Mouse (Mus musculus) limb, embryonic 11.5 days (tissue): ENCODE measurements around the gene Pigv. TPM values are rescaled to one million over a fixed set of nuclear protein-coding genes. Genes with fewer than 3 reads are reported as not detected.
"Not testable (repeated sequence)": the region's sequence is repeated elsewhere in the genome, so short reads cannot be mapped to it uniquely, and the experiment has no call there.

Source experiments
- ATAC-seq: fragments of 200-750 bp; cut with Nextera tagmentation; 2 replicates; pipeline ENCODE4 v1.8.0; 2017; ENCODE audit warnings: low read depth; ENCODE audit not compliant: insufficient number of reproducible peaks, low FRiP score, low TSS enrichment
- DNase-seq: peaks from one replicate; pipeline ENCODE4 v3.0.0-alpha.2; 2015; ENCODE audit warnings: low spot score
- H3K27ac ChIP-seq: fragments of 300-500 bp; sonication (generic); replicated peaks from 2 replicates; pipeline ENCODE4 v1.5.1; 2014; ENCODE audit warnings: low read depth, mild to moderate bottlenecking, low read length
- H3K27me3 ChIP-seq: fragments of 300-500 bp; sonication (generic); 2 replicates; pipeline ENCODE4 v1.6.1; 2014; ENCODE audit warnings: mild to moderate bottlenecking, low read length, mixed read lengths; ENCODE audit not compliant: control insufficient read depth, insufficient read depth
- H3K36me3 ChIP-seq: fragments of 300-500 bp; sonication (generic); 2 replicates; pipeline ENCODE4 v1.6.1; 2014; ENCODE audit warnings: mild to moderate bottlenecking, low read length, moderate library complexity, mixed read lengths; ENCODE audit not compliant: control insufficient read depth, insufficient read depth
- H3K4me1 ChIP-seq: fragments of 300-500 bp; sonication (generic); 2 replicates; pipeline ENCODE4 v1.6.1; 2014; ENCODE audit warnings: low read length, mixed read lengths; ENCODE audit not compliant: control insufficient read depth, insufficient read depth
- H3K4me2 ChIP-seq: fragments of 300-500 bp; sonication (generic); 2 replicates; pipeline ENCODE4 v1.6.1; 2014; ENCODE audit warnings: low read depth, mild to moderate bottlenecking, moderate library complexity; ENCODE audit not compliant: severe bottlenecking
- H3K4me3 ChIP-seq: fragments of 300-500 bp; sonication (generic); 2 replicates; pipeline ENCODE4 v1.5.1; 2014; ENCODE audit warnings: low read depth, low read length
- H3K9ac ChIP-seq: fragments of 300-500 bp; sonication (generic); 2 replicates; pipeline ENCODE4 v1.6.1; 2014; ENCODE audit warnings: mild to moderate bottlenecking, low read length
- H3K9me3 ChIP-seq: fragments of 300-500 bp; sonication (generic); 2 replicates; pipeline ENCODE4 v1.6.1; 2016; ENCODE audit warnings: low read length; ENCODE audit not compliant: control insufficient read depth
- WGBS: fragments of 180-500 bp; shearing (Covaris S2); extraction: QIAGEN DNeasy Blood & Tissue Kit; methylation state at CpG from one replicate; pipeline ENCODE4 v1.1.7; 2014; 5-methylcytosine and 5-hydroxymethylcytosine counted together
- polyA plus RNA-seq: library from polyadenylated mRNA; unstranded; fragments of >200 nt; fragmentation: Nextera tagmentation; extraction: Ambion mirVana; gene quantifications from 2 replicates; pipeline ENCODE4 v1.2.1, GENCODE M21; 2014

The Pigv gene
- polyA plus RNA-seq, 1 experiment from 2014 or later, result 13.2 TPM

DNA sequence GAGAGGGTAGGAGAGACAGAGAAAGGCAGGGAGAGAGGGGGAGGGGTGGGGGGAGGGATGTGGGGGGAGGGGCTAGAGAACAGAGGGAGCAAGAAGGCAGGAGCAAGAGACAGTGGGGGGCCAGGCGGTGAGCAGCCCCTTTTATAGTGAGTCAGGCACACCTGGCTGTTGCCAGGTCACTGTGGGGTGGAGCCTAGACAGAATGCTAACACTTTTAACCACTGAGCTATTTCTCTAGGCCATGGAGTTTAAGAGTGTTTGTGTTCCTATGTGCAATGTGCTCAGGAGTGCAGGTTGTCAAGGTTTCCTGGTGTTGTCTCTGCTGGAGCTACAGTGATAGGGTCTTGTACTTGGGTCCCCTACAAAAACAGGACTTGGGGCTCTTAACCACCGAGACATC, 13.7 kb downstream of the Pigv start:
- H3K9me3 ChIP-seq, result no peaks in the 10 kb centered on the region
- DNase-seq, result no peak
- H3K27me3 ChIP-seq, result no peaks in the 10 kb centered on the region
- no peaks in the 10 kb centered on the region for H3K36me3 ChIP-seq
- H3K4me1 ChIP-seq, result peaks cover 32% of the 10 kb centered on the region
- peak overlapping the region; percentile 93 for H3K27ac ChIP-seq
- 32% methylated on average over 2 of the region's 2 CpGs for WGBS
- H3K4me3 ChIP-seq, result no peak overlapping the region
- H3K9ac ChIP-seq, result no peak overlapping the region
- no peak overlapping the region for H3K4me2 ChIP-seq
- no peak for ATAC-seq

DNA sequence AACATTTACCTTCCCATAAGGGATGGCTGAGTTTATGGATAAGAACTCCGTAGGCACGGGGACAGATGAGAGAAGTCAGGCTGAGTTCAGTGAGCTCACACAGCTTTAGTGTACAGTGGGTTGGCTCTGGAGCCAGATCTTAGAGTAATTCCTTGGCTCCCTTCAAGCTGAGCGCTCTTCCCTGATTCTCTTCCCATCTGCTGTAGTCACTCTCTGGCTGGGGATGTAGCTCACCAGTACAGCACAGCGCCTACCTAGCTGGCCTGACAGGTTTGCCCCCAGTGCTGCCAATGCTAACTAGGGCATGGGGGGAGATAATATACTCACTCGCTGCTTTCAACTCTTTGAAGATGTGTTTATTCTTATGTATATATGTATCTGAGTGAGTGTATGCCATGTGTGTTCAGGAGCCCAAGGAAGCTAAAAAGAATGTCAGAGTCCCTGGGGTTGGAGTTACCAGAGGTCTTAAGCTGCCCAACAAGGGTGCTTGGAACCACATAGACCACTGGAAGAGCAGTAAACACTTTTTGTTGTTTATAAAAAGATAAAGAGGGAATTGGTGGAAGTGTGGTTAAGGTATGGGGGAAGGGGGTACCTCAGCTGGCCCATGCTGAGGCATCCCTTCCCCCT, 14.5 kb downstream of the Pigv start:
- no peak overlapping the region for H3K4me3 ChIP-seq
- no peak overlapping the region for H3K4me2 ChIP-seq
- H3K9ac ChIP-seq, result no peak overlapping the region
- 59% methylated on average over 5 of the region's 5 CpGs for WGBS
- no peaks in the 10 kb centered on the region for H3K9me3 ChIP-seq
- peaks cover 32% of the 10 kb centered on the region for H3K4me1 ChIP-seq
- DNase-seq (no peak), ATAC-seq (no peak)
- H3K36me3 ChIP-seq, result no peaks in the 10 kb centered on the region
- 0 out of 2 replicates have a peak overlapping the region, but pooled peaks have one; percentile 26 for H3K27ac ChIP-seq
- H3K27me3 ChIP-seq, result no peaks in the 10 kb centered on the region

- H3K27me3 ChIP-seq, result no peaks in the 10 kb centered on the region
- ATAC-seq, result no peak
- H3K4me1 ChIP-seq, result peaks cover 32% of the 10 kb centered on the region
- H3K36me3 ChIP-seq, result no peaks in the 10 kb centered on the region
- H3K9me3 ChIP-seq, result no peaks in the 10 kb centered on the region
- 35% methylated on average over 4 of the region's 4 CpGs for WGBS
- H3K27ac ChIP-seq, result no peak overlapping the region
- no peak overlapping the region for H3K4me2 ChIP-seq
- no peak for DNase-seq
- no peak overlapping the region for H3K9ac ChIP-seq
- H3K4me3 ChIP-seq, result no peak overlapping the region
These were observed 15.4 kb downstream of the Pigv start for GRCm38 (mm10) chr4:133656997-133657396.

DNA sequence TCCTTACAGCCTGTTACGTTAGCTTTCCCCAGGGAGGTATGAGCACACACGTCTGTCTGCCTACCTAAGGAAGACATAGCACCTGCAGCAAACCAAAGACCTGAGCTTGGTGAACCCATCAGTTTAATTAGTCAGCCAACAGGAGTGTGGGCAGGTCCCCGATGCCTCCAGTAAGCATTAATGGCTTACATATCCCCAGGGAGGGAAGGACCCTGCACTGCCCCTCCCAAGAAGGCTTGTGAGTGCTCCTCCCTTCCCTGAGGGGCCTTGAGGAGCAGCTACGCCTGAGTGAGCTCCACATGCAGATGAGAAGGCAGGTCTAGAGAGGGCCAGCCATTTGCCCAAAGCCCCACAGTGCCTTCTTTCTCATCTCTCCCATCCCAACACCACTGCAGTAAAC, 16.2 kb downstream of the Pigv start:
- Histone ChIP-seq H3K27me3 (no peaks in the 10 kb centered on the region), H3K4me1 (peaks cover 32% of the 10 kb centered on the region), H3K4me2 (no peak overlapping the region), H3K36me3 (no peaks in the 10 kb centered on the region), H3K9ac (no peak overlapping the region), H3K9me3 (no peaks in the 10 kb centered on the region), H3K27ac (no peak overlapping the region), H3K4me3 (no peak overlapping the region)
- ATAC-seq (no peak), DNase-seq (no peak)
- WGBS, result 59% methylated on average over 4 of the region's 4 CpGs

- H3K4me2 ChIP-seq, H3K4me1 ChIP-seq, H3K27ac ChIP-seq, H3K27me3 ChIP-seq, H3K9me3 ChIP-seq, H3K4me3 ChIP-seq, H3K36me3 ChIP-seq, H3K9ac ChIP-seq, ATAC-seq, DNase-seq: not testable (repeated sequence)
- WGBS, result 88% methylated on average over 5 of the region's 5 CpGs
These were observed 18.4 kb downstream of the Pigv start for GRCm38 (mm10) chr4:133654070-133654469.

DNA sequence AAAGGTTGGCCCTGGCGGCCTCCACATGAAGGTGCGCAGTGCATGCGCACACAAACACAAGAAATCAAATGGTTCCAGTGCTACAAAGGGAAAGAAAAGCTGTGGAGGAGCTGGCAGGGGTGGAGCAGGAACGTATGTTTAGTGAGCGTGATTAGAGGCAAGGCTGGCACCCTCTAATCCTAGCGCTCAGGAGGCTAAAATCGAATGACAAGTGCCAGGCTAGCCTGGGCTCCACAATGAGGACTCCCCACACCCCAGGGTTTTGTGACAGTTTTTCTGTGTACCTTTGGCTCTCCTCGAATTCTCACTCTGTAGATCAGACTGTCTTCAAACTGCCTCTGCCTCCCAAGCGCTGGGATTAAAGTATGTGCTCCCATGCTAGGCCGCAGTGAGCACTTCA, 19.7 kb downstream of the Pigv start:
- no peak for DNase-seq
- no peak overlapping the region for H3K4me2 ChIP-seq
- no peaks in the 10 kb centered on the region for H3K27me3 ChIP-seq
- 0 out of 2 replicates have a peak, but pooled peaks cover 2% of the 10 kb centered on the region for H3K4me1 ChIP-seq
- H3K36me3 ChIP-seq, result no peaks in the 10 kb centered on the region
- no peak for ATAC-seq
- WGBS, result 79% methylated on average over 10 of the region's 10 CpGs
- H3K4me3 ChIP-seq, result no peak overlapping the region
- no peak overlapping the region for H3K9ac ChIP-seq
- no peak overlapping the region for H3K27ac ChIP-seq
- no peaks in the 10 kb centered on the region for H3K9me3 ChIP-seq

DNA sequence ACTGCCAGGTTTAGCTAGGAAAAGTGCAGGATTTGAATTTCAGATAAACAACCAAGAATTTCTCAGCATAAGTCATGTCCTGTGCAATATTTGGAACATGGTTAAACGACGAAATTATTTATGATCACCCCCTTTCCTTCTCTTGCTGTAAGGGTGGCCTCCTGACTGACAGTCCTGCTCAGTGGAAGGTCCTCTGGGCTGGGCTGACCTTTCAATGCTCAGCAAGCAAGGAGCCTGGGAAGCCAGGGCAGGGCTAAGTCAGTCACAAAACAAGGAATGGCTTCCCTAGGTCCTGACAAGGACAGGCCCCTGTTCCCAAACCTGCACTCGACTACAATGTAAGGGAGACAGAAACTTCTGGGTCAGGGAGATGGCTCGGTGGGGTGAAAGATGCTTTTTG, 20.5 kb downstream of the Pigv start:
- ATAC-seq, result no peak
- WGBS, result 72% methylated on average over 4 of the region's 4 CpGs
- Histone ChIP-seq H3K4me3 (no peak overlapping the region), H3K27ac (no peak overlapping the region), H3K27me3 (no peaks in the 10 kb centered on the region), H3K4me1 (no peaks in the 10 kb centered on the region), H3K4me2 (no peak overlapping the region), H3K9ac (no peak overlapping the region), H3K9me3 (no peaks in the 10 kb centered on the region), H3K36me3 (no peaks in the 10 kb centered on the region)
- no peak for DNase-seq

DNA sequence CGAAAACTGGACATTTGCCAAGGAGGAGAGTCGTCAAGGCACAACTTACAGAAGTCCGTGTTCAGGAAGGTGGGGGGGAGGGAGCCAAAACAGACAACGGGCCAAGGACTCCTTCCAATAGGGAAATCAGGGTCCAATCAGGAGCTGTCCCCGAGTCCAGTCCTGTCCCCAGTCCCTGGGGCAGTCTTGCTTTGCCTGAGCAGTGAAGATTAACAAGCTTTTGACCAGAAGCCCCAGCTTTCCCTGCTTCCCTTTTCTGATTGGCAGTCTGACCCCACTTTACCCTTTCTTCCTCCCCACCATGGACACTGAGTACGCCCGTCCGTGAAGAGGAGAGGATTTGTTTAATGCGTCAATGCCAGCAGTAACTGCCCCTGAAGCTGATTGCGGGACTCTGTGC, 21.0 kb downstream of the Pigv start:
- Histone ChIP-seq H3K27ac (no peak overlapping the region), H3K4me3 (no peak overlapping the region), H3K9me3 (no peaks in the 10 kb centered on the region), H3K4me2 (no peak overlapping the region), H3K4me1 (no peaks in the 10 kb centered on the region), H3K9ac (no peak overlapping the region), H3K27me3 (no peaks in the 10 kb centered on the region), H3K36me3 (no peaks in the 10 kb centered on the region)
- ATAC-seq (no peak), DNase-seq (no peak)
- WGBS, result 61% methylated on average over 10 of the region's 10 CpGs
